Mouse (Mus musculus) testis, adult 2 months (tissue): Measurements from ENCODE around the gene Mdfic. TPM values are rescaled to one million over a fixed set of nuclear protein-coding genes. Genes with fewer than 3 reads are reported as not detected.

ENCODE experiments used
- H3K27ac ChIP-seq: fragments of 200-500 bp; 2 replicates; pipeline ENCODE4 v1.5.1; 2012; ENCODE audit warnings: low read depth, low read length; ENCODE audit not compliant: control insufficient read depth, insufficient read depth
- H3K27me3 ChIP-seq: fragments of 200-500 bp; 2 replicates; pipeline ENCODE4 v1.6.1; 2012; ENCODE audit warnings: mild to moderate bottlenecking, low read length, moderate library complexity; ENCODE audit not compliant: control insufficient read depth, insufficient read depth
- H3K36me3 ChIP-seq: fragments of 200-500 bp; 2 replicates; pipeline ENCODE4 v1.6.1; 2012; ENCODE audit warnings: mild to moderate bottlenecking, low read length; ENCODE audit not compliant: control insufficient read depth, insufficient read depth
- H3K4me1 ChIP-seq: fragments of 200-500 bp; 2 replicates; pipeline ENCODE4 v1.6.1; 2012; ENCODE audit warnings: low read length; ENCODE audit not compliant: control insufficient read depth, insufficient read depth
- H3K4me3 ChIP-seq: fragments of 200-500 bp; 2 replicates; pipeline ENCODE4 v1.5.1; 2012; ENCODE audit warnings: low read depth, mild to moderate bottlenecking, low read length, moderate library complexity, mixed read lengths; ENCODE audit not compliant: control insufficient read depth
- CTCF ChIP-seq: fragments of 200-500 bp; IDR thresholded peaks from 2 replicates; pipeline ENCODE4 v1.5.1; 2012; ENCODE audit warnings: low read depth, mild to moderate bottlenecking, inconsistent platforms, low read length, moderate library complexity; ENCODE audit not compliant: control insufficient read depth, insufficient read depth, insufficient replicate concordance
- POLR2A ChIP-seq: fragments of 200-500 bp; IDR thresholded peaks from 2 replicates; pipeline ENCODE4 v1.6.1; 2012; ENCODE audit warnings: low read depth, mild to moderate bottlenecking, inconsistent platforms, low read length, moderate library complexity; ENCODE audit not compliant: control insufficient read depth
- polyA plus RNA-seq: library from polyadenylated mRNA; depleted of rRNA; stranded (reverse); fragments of >200 nt; gene quantifications from 2 replicates; pipeline ENCODE4 v1.2.3, GENCODE M21; 2012

Mdfic gene
- polyA plus RNA-seq, 1 experiment, result 0.65 TPM

- TF ChIP-seq CTCF (no peak), POLR2A (no peak)
- no peaks in the 10 kb centered on the region for H3K4me1 ChIP-seq
- H3K36me3 ChIP-seq, result no peaks in the 10 kb centered on the region
- H3K27ac ChIP-seq, result no peak overlapping the region
- H3K4me3 ChIP-seq, result no peak overlapping the region
- H3K27me3 ChIP-seq, result no peaks in the 10 kb centered on the region
Measured at GRCm38 (mm10) chr6:15743291-15743792, 22.9 kb downstream of the Mdfic start.

DNA sequence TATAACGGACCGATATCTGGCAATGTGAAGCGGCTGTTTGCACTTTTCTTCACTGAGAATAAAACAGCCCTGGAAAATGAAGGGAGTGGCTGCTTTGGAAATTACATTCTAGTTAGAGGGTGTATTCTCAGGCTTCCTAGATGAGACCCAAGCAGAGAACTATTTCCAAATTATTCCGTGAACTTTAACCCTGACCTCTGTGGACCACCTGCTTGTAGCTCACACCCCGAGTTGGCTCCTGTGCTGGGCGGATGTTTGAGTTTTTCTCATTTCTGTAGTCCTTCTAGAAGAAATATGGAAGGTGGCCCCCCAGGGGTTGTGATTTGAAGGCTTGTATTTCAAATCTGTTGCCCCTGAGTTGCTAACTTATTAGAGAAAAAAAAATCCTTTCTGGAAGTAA, 23.3 kb downstream of the Mdfic start:
- Histone ChIP-seq H3K27me3 (no peaks in the 10 kb centered on the region), H3K36me3 (no peaks in the 10 kb centered on the region), H3K4me1 (no peaks in the 10 kb centered on the region), H3K4me3 (no peak overlapping the region), H3K27ac (no peak overlapping the region)
- TF ChIP-seq CTCF (no peak), POLR2A (no peak)

DNA sequence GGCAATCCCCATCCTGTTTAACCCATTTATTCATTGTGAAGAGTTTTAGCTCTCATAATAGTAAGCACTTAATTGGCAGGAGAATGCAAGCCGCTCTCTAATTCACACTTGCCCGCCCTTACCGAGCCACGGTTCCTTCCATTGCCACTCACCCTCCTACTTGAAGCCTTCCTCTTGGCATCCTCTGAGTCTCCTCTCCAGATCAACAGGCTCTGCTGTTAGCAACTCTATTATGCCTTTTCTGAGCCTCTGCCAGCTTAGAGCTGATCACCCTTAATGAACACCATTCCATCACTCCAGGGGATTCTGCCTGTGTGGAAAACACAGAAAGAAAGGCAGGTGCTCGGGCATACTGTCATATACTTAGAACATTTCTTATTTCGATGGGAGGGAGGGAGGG, 24.9 kb downstream of the Mdfic start:
- Histone ChIP-seq H3K27ac (no peak overlapping the region), H3K4me3 (no peak overlapping the region), H3K27me3 (no peaks in the 10 kb centered on the region), H3K4me1 (no peaks in the 10 kb centered on the region), H3K36me3 (no peaks in the 10 kb centered on the region)
- TF ChIP-seq POLR2A (no peak), CTCF (no peak)

DNA sequence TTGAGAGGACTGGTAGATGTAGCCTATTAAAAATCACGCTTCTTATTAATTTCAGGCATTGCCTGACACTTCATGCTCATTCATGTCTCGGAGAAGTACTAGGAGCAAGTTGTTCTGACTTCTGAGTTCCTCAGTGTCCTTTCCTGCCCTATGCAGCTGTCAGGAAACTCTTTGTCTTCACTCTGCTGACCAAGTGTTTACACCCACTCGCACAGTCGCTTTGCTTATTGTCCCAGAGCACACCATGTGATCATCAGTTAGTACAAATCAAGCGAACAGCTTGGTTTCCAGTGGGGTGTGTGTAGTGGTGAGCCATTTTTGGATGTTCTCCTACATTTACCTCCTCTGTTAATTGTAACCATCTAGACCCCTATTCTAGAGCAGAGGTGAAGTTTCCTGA, 25.4 kb downstream of the Mdfic start:
- no peak for TF ChIP-seq CTCF
- no peak for TF ChIP-seq POLR2A
- no peaks in the 10 kb centered on the region for H3K27me3 ChIP-seq

GRCm38 (mm10) chr6:15747396-15748155, 27.1 kb downstream of the Mdfic start:
- no peak for TF ChIP-seq POLR2A
- no peak for TF ChIP-seq CTCF
- H3K36me3 ChIP-seq, result no peaks in the 10 kb centered on the region
- H3K27ac ChIP-seq, result no peak overlapping the region
- H3K4me3 ChIP-seq, result no peak overlapping the region
- H3K4me1 ChIP-seq, result no peaks in the 10 kb centered on the region
- H3K27me3 ChIP-seq, result no peaks in the 10 kb centered on the region

More for the DNA sequence above, 25.4 kb downstream of the Mdfic start:
- Histone ChIP-seq H3K36me3 (no peaks in the 10 kb centered on the region), H3K4me1 (no peaks in the 10 kb centered on the region), H3K4me3 (no peak overlapping the region), H3K27ac (no peak overlapping the region)

DNA sequence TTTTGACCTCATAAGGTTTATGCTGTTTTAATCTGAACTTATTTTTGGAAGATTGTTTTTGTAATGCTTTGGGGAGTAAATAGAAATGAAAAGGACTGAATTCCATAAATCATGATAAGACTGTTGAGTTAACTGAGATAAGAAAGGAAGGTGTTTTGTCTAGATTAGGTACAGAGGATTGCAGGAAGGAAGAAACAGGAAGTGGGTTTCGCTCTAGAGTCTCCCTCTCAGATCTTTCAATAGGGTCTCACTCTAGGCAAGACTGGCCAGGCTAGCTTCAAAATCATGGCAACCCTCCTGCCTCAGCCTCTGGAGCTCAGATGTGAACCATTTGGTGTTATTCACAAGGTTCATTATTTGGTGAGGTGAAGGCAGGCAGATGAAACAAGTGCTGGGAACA, 27.8 kb downstream of the Mdfic start:
- H3K27me3 ChIP-seq, result no peaks in the 10 kb centered on the region
- no peak overlapping the region for H3K27ac ChIP-seq
- no peaks in the 10 kb centered on the region for H3K4me1 ChIP-seq
- H3K36me3 ChIP-seq, result no peaks in the 10 kb centered on the region
- H3K4me3 ChIP-seq, result no peak overlapping the region
- TF ChIP-seq POLR2A, result no peak
- no peak for TF ChIP-seq CTCF

DNA sequence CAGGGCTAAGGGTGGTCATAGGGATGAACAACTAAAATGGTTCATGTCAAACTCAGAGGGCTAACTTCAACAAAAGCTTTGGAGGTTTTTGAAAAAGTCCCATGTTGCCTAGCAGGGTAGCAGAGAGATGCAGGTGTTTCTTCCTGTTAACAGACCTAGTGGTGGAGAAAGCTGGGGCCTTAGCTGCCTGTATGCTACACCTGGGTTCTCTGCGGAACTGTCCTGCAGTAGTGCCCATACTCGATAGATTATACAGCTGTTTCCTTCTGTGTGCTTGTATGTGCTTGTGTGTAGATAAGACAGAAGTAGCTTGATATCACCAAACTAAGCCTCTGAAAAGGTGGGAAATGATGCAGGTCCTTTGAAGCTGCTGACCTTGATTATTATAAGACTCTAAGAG, 28.5 kb downstream of the Mdfic start:
- TF ChIP-seq CTCF (no peak), POLR2A (no peak)
- no peaks in the 10 kb centered on the region for H3K36me3 ChIP-seq
- no peak overlapping the region for H3K27ac ChIP-seq
- no peaks in the 10 kb centered on the region for H3K4me1 ChIP-seq
- H3K27me3 ChIP-seq, result no peaks in the 10 kb centered on the region
- H3K4me3 ChIP-seq, result no peak overlapping the region
